Mouse (Mus musculus) myocyte (in vitro differentiated cells): ENCODE results near the gene Sox18. TPM values are rescaled to one million over a fixed set of nuclear protein-coding genes. Genes with fewer than 3 reads are reported as not detected.

Source experiments
- H3K27me3 ChIP-seq: one replicate; pipeline ENCODE4 v1.6.1; 2011; ENCODE audit not compliant: control insufficient read depth, insufficient read depth, insufficient read length
- H3K36me3 ChIP-seq: one replicate; pipeline ENCODE4 v1.6.1; 2011; ENCODE audit not compliant: control insufficient read depth, insufficient read depth
- H3K4me2 ChIP-seq: one replicate; pipeline ENCODE4 v1.6.1; 2011; ENCODE audit warnings: low read depth, control low read depth
- H3K4me3 ChIP-seq: one replicate; pipeline ENCODE4 v1.5.1; 2011; ENCODE audit warnings: mild to moderate bottlenecking, control low read depth, moderate library complexity
- H3K79me2 ChIP-seq: one replicate; pipeline ENCODE4 v1.6.1; 2011; ENCODE audit not compliant: control insufficient read depth, insufficient read depth
- H3ac ChIP-seq: one replicate; pipeline ENCODE4 v1.6.1; 2011; ENCODE audit not compliant: control insufficient read depth, insufficient read length
- CEBPB ChIP-seq: IDR thresholded peaks from 2 replicates; pipeline ENCODE4 v1.6.1; 2011; ENCODE audit warnings: mild to moderate bottlenecking, moderate library complexity; ENCODE audit not compliant: poor library complexity, insufficient read depth, severe bottlenecking
- E2F4 ChIP-seq: IDR thresholded peaks from one replicate; pipeline ENCODE4 v1.6.1; 2011; ENCODE audit warnings: mild to moderate bottlenecking, control low read depth, moderate library complexity; ENCODE audit not compliant: insufficient read depth
- MAX ChIP-seq: IDR thresholded peaks from one replicate; pipeline ENCODE4 v1.6.1; 2011; ENCODE audit warnings: low read depth, mild to moderate bottlenecking, control low read depth
- MYOD1 ChIP-seq, 3 experiments: IDR thresholded peaks; one replicate each; pipeline ENCODE4 v1.6.1; 2011; ENCODE audit warnings: control low read depth in 2 of 3, low read depth in 2 of 3, mild to moderate bottlenecking in 2 of 3, moderate library complexity in 1 of 3; ENCODE audit not compliant: insufficient read length in 2 of 3, control insufficient read depth in 1 of 3
- MYOG ChIP-seq, 3 experiments: IDR thresholded peaks; one replicate each; pipeline ENCODE4 v1.6.1; 2011; ENCODE audit warnings: control low read depth in 2 of 3, low read depth in 2 of 3, mild to moderate bottlenecking in 2 of 3; ENCODE audit not compliant: insufficient read length in 2 of 3, control insufficient read depth in 1 of 3, insufficient read depth in 1 of 3
- POLR2A ChIP-seq: IDR thresholded peaks from one replicate; pipeline ENCODE4 v1.6.1; 2011; ENCODE audit warnings: low read depth, mild to moderate bottlenecking, control low read depth, moderate library complexity; ENCODE audit not compliant: insufficient read length
- POLR2AphosphoS2 ChIP-seq: IDR thresholded peaks from one replicate; pipeline ENCODE4 v1.6.1; 2011; ENCODE audit warnings: low read depth, control low read depth; ENCODE audit not compliant: insufficient read length
- REST ChIP-seq: IDR thresholded peaks from one replicate; pipeline ENCODE4 v1.6.1; 2011; ENCODE audit warnings: mild to moderate bottlenecking, control low read depth, moderate library complexity; ENCODE audit not compliant: insufficient read depth, insufficient read length
- SRF ChIP-seq: IDR thresholded peaks from one replicate; pipeline ENCODE4 v1.6.1; 2011; ENCODE audit warnings: low read depth; ENCODE audit not compliant: control insufficient read depth, insufficient read length
- TCF12 ChIP-seq: IDR thresholded peaks from one replicate; pipeline ENCODE4 v1.6.1; 2011; ENCODE audit warnings: mild to moderate bottlenecking, control low read depth; ENCODE audit not compliant: poor library complexity, insufficient read depth, severe bottlenecking
- TCF3 ChIP-seq: IDR thresholded peaks from one replicate; pipeline ENCODE4 v1.6.1; 2011; ENCODE audit warnings: low read depth, control low read depth; ENCODE audit not compliant: insufficient read length
- USF1 ChIP-seq: IDR thresholded peaks from one replicate; pipeline ENCODE4 v1.6.1; 2011; ENCODE audit warnings: low read depth, mild to moderate bottlenecking, control low read depth, moderate library complexity
- polyA plus RNA-seq: library from polyadenylated mRNA; unstranded; fragments of >200 nt; fragmentation: generic; extraction: Trizol; gene quantifications from one replicate; pipeline ENCODE4 v1.2.1, GENCODE M21; 2012; ENCODE audit warnings: missing spikeins

Gene Sox18
- polyA plus RNA-seq, 1 experiment: 0.04 TPM

- Histone ChIP-seq H3K36me3 (no peaks in the 10 kb centered on the region), H3K79me2 (no peaks in the 10 kb centered on the region), H3K4me3 (no peak overlapping the region), H3K27me3 (peaks cover 3% of the 10 kb centered on the region), H3K4me2 (no peak overlapping the region), H3ac (no peak overlapping the region)
- TF ChIP-seq SRF: no peak
- TF ChIP-seq MYOD1 (IDR thresholded peaks at IDR 0.05; ENCODE audit: control insufficient read depth in 1 of 3, insufficient read length in 2 of 3, low read depth in 2 of 3): no peak
- no peak for TF ChIP-seq REST
- TF ChIP-seq MAX: no peak
- TF ChIP-seq POLR2AphosphoS2: no peak
- no peak for TF ChIP-seq E2F4
- no peak for TF ChIP-seq POLR2A
- no peak for TF ChIP-seq MYOG (IDR thresholded peaks at IDR 0.05; ENCODE audit: control insufficient read depth in 1 of 3, insufficient read depth in 1 of 3, insufficient read length in 2 of 3, low read depth in 2 of 3)
- TF ChIP-seq TCF12: no peak
- no peak for TF ChIP-seq CEBPB
- no peak for TF ChIP-seq USF1
- TF ChIP-seq TCF3: no peak
These were observed 8.7 kb downstream of the Sox18 start for GRCm38 (mm10) chr2:181662620-181663297.

GRCm38 (mm10) chr2:181659609-181660055, 11.8 kb downstream of the Sox18 start:
- TF ChIP-seq SRF: no peak
- TF ChIP-seq MAX: no peak

GRCm38 (mm10) chr2:181658930-181659555, 12.4 kb downstream of the Sox18 start:
- TF ChIP-seq POLR2AphosphoS2 (peak; percentile 21), REST (no peak)
- Histone ChIP-seq H3K27me3 (no peaks in the 10 kb centered on the region), H3K36me3 (peaks cover 20% of the 10 kb centered on the region), H3K4me2 (no peak overlapping the region), H3K4me3 (no peak overlapping the region), H3K79me2 (no peaks in the 10 kb centered on the region), H3ac (no peak overlapping the region)

More at GRCm38 (mm10) chr2:181659609-181660055, 11.8 kb downstream of the Sox18 start:
- Histone ChIP-seq H3ac (no peak overlapping the region), H3K79me2 (no peaks in the 10 kb centered on the region), H3K4me3 (no peak overlapping the region), H3K36me3 (peaks cover 15% of the 10 kb centered on the region), H3K4me2 (no peak overlapping the region), H3K27me3 (no peaks in the 10 kb centered on the region)

- peaks cover 20% of the 10 kb centered on the region for H3K36me3 ChIP-seq
- no peak overlapping the region for H3K4me3 ChIP-seq
- no peak overlapping the region for H3K4me2 ChIP-seq
- H3K79me2 ChIP-seq: no peaks in the 10 kb centered on the region
- TF ChIP-seq MYOD1 (IDR thresholded peaks at IDR 0.05; ENCODE audit: control insufficient read depth in 1 of 3, insufficient read length in 2 of 3, low read depth in 2 of 3) (no peak), POLR2AphosphoS2 (no peak), TCF12 (no peak), SRF (no peak), POLR2A (no peak), TCF3 (no peak), CEBPB (no peak), MYOG (IDR thresholded peaks at IDR 0.05; ENCODE audit: control insufficient read depth in 1 of 3, insufficient read depth in 1 of 3, insufficient read length in 2 of 3, low read depth in 2 of 3) (no peak), REST (no peak), E2F4 (no peak), USF1 (no peak), MAX (no peak)
- no peaks in the 10 kb centered on the region for H3K27me3 ChIP-seq
- no peak overlapping the region for H3ac ChIP-seq
These were observed 12.9 kb downstream of the Sox18 start for GRCm38 (mm10) chr2:181658528-181658927.

GRCm38 (mm10) chr2:181657441-181657840, 14.0 kb downstream of the Sox18 start:
- no peak overlapping the region for H3K4me2 ChIP-seq
- H3ac ChIP-seq: no peak overlapping the region
- TF ChIP-seq E2F4 (no peak), POLR2A (no peak), USF1 (no peak), TCF12 (no peak), MYOG (IDR thresholded peaks at IDR 0.05; ENCODE audit: control insufficient read depth in 1 of 3, insufficient read depth in 1 of 3, insufficient read length in 2 of 3, low read depth in 2 of 3) (no peak), REST (no peak), MYOD1 (IDR thresholded peaks at IDR 0.05; ENCODE audit: control insufficient read depth in 1 of 3, insufficient read length in 2 of 3, low read depth in 2 of 3) (no peak), MAX (no peak), SRF (no peak), CEBPB (no peak), TCF3 (no peak), POLR2AphosphoS2 (no peak)
- no peak overlapping the region for H3K4me3 ChIP-seq
- no peaks in the 10 kb centered on the region for H3K27me3 ChIP-seq
- H3K79me2 ChIP-seq: no peaks in the 10 kb centered on the region
- peaks cover 27% of the 10 kb centered on the region for H3K36me3 ChIP-seq
